Mouse (Mus musculus) neural tube, embryonic 10.5 days (tissue): Measurements from ENCODE around the gene Sppl3.

Experiments
- DNase-seq: peaks from one replicate; pipeline ENCODE4 v3.0.0-alpha.2; 2017; ENCODE audit warnings: low spot score; ENCODE audit errors: extremely low spot score

The Sppl3 gene

GRCm38 (mm10) chr5:114997327-114997726 is 13.6 kb upstream of the Sppl3 start:
- DNase-seq = no peak

GRCm38 (mm10) chr5:115000503-115000902 is 10.4 kb upstream of the Sppl3 start:
- no peak for DNase-seq

- DNase-seq = no peak
Measured at GRCm38 (mm10) chr5:115001464-115001863, 9.5 kb upstream of the Sppl3 start.

DNA sequence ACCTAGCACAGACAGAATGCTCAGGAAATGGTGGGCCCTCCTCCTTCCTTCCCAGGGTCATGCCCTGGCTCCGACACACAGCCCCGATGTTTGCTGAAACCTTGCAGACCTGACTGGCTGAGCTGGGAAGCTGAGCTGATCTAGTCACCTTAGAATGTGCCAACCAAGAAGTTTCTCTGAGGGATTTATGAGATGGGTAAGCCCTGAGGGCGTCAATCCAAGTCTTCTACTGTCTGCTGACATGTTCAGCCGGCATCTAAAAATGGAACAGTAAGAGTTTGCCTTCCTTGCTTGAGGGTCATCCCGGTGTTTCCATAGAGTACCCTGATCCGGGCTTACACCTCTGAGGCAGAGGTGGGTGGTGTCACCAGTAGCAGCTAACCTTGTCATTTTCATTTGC is 8.2 kb upstream of the Sppl3 start:
- DNase-seq = no peak

DNA sequence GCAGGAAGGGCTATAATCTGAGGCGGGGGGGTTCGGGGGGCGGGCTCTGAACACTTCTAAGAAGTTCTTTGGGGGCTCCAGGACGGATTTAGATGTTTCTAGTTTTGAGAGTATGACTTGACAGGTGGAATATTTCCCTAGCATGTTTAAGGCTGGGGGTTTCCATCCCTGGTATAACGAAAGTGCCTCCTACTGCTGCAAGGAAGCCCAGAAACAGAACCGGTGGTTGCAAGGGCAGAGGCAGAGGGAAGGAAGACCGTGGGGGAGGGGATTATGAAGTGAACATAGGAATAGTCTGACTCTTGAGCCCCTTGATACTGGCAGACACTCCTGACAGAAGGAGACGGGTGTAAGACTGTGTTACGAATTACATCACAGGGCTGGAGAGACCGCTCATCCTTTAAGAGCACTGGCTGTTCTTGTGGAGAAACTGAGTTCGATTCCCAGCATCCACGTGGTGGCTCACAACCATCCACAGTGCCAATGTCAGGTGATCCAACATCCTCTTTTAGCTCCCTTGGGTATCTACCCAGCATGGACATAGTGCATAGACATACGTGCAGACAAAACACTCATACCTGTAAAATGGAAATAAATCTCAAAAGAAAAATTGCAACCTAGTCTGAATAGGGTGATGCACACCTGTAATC is 7.6 kb upstream of the Sppl3 start:
- DNase-seq = no peak

GRCm38 (mm10) chr5:115007768-115008167 is 3.2 kb upstream of the Sppl3 start:
- no peak for DNase-seq

DNA sequence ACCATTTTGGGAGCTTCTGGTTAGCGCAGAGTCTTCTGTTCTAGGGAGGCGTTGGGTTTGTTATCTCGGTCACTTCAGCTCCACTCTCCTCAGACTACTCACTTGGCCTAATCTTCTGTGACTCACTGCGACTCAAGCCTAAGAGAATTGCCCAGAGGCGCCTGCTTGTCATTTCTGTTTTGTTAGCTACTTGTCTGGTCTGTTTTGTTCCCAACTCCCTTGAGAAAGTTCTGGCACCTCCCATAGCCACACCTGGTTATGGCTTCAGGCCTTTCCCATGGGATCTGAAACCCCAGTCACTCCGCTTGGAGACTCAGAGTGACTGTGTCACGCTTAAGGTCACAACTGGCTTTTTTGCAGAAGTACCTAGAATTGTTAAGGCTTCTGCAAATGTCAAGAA is 2.6 kb upstream of the Sppl3 start:
- no peak for DNase-seq

DNA sequence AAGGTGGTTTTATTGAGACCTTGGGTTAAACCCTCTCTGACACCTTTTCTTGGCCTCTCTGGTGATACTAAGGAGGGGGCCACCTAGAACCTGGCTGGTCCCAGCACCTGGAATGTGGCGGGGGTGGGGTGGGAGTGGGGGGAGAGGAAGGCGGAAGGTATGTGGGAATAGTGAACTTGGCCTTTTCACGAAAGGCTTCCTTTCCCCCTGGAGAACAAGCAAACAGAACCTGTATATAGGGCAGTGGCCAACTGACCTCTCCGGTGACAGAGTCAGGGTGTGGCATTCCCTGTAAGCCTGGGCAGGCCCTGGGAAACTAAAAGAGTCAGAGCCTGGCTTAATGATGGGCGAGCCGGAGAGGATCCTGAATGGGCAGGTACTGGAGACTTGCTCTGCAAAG is 1.8 kb upstream of the Sppl3 start:
- no peak for DNase-seq

DNA sequence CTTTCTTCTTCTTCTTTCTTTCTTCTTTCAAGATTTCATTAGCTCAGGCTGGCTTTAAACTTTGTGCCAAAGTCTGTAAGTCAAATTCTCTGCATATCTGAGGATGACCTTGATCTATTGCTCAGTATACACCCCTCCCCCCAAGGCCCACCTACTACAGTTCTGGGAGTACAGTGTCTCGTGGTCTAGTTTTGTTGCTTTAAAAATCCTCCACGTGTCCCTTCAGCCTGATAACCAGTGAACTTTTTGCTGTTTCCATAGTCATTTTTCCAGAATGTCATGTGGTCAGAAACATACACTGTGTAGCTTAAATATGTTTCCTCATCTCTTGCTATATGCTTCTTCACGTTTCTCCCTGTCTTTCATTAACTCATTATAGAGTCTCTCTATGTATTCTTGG is 976 bp upstream of the Sppl3 start:
- no peak for DNase-seq

- DNase-seq = no peak
Measured at GRCm38 (mm10) chr5:115011217-115011518, 231 bp downstream of the Sppl3 start.

DNA sequence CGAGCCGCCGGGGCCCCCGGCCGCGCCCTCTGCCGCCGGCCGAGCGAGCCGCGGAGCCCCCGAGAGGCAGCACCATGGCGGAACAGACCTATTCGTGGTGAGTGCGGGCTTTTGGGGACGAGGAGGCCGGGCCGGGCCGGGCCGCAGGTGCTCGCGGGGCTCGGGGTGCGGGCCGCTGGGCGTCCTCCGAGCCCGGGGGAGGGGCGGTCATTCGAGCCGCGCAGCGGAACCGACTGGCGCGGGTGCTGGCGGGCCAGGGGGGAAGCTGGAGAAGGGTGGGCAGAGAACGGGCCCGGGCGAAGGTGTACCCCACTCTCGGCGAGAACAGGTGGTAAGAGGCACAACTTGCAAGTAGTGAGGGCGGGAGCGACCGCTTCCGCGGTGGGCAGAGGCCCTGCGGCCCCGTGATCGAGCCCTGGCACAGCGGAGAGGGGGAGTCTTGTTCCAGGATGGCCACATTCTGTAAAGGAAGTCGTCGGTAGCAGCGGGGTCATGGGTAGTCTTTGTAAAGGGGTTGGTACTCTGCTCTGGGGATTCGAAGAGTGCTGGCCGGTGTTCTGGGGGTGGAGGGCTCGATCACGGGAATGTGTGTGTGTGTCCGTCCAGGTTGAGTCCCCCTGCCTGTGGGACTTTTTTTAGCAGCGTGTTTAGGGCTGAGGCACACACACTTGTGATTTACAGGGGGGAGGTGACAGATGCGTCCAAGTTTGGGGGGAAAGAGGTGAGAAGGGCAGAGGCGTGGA is 753 bp downstream of the Sppl3 start:
- peak; percentile 70 for DNase-seq

DNA sequence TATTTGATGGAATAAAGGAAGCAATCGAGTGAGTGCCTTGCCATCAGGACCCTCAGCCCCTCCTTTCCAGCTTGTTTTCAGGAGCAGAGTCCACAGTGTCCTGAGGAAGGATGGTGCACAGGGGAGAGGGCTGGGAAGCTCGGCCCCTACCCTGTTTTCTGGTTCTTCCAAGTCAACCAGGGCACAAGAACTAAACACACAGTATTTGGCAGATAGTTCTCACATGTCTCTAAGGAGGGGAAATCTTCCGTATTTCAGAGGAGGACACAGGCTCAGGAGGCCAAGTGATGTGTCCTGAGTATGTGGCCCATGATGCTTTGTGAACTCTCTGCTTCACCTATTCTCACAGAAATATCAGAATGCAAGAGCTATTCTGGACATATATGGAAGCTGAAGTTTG is 2.5 kb downstream of the Sppl3 start:
- no peak for DNase-seq

DNA sequence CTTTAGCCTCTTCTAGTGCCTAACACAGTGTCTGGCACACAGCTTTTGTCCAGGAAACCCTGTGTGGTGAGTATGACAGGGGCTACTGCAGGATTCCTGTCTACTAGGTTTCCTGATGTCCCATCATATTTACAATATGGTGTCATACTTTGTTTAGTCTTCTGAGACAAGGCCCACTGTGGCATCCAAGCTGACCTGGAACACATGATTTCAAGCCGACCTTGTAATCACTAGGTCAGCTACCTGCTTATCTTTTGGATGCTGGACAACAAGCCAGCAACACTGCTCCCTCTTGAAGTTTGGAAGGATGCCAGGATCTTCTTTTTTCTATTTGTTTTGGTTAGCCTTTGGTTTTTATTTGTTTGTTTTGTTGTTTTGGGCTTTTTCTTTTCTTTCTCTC is 3.6 kb downstream of the Sppl3 start:
- no peak for DNase-seq

DNA sequence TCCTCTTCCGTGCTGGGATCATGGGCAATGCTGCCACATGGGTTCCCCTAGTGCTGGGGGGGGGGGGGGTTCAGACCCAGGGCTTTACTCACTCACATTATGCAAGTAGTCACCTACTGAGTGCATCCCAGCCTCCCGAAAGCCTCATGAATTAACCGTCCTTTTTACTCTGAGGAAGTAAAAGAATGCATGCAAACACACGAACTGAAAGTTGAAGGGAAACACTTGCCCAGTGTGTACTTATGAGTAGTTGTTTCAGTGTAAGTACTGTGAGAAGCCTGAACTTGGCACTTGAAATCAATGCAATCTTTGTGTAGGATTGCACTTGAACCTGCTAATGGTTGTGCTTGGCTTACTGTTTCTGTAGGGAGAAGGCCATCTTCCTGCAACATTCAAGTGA is 4.2 kb downstream of the Sppl3 start:
- no peak for DNase-seq

GRCm38 (mm10) chr5:115018270-115018669 is 7.3 kb downstream of the Sppl3 start:
- no peak for DNase-seq

DNA sequence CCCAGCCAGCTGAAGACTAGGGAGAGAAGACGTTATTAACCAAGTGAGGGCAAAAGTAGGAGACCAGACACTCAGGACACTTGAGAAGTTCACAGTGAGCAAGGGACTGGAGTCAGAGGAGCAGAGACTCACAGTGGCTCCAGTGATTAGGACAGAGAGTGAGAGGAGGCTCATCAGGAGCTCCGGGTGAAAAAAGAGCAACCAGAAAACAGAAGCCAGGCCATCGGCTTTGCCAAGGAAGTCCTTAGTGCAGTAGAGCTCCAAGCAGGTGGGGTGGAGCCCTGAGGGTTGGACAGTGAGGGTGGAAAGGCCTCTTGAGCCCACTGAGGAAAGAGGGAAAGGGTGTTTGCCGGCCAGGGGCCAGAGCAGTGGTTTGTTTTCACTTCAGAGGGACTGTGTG is 7.9 kb downstream of the Sppl3 start:
- no peak for DNase-seq

GRCm38 (mm10) chr5:115022021-115022420 is 11.1 kb downstream of the Sppl3 start:
- DNase-seq = no peak

- DNase-seq = no peak
Measured at GRCm38 (mm10) chr5:115026170-115026569, 15.2 kb downstream of the Sppl3 start.

- no peak for DNase-seq
Measured at GRCm38 (mm10) chr5:115027109-115027508, 16.2 kb downstream of the Sppl3 start.

- no peak for DNase-seq
Measured at GRCm38 (mm10) chr5:115028920-115029319, 18.0 kb downstream of the Sppl3 start.

- DNase-seq = no peak
Measured at GRCm38 (mm10) chr5:115029509-115029908, 18.6 kb downstream of the Sppl3 start.

- DNase-seq = no peak
Measured at GRCm38 (mm10) chr5:115031576-115031975, 20.6 kb downstream of the Sppl3 start.

GRCm38 (mm10) chr5:115032620-115033019 is 21.7 kb downstream of the Sppl3 start:
- DNase-seq = no peak
